Mouse (Mus musculus) thymus, adult 2 months (tissue): Measurements from ENCODE around the gene Zfp995.

ENCODE experiments used
- CTCF ChIP-seq: fragments of 200-500 bp; IDR thresholded peaks from 2 replicates; pipeline ENCODE4 v1.5.1; 2012; ENCODE audit warnings: mild to moderate bottlenecking, control low read depth, low read length, moderate library complexity, borderline replicate concordance; ENCODE audit not compliant: control insufficient read depth, poor library complexity, insufficient read depth; ENCODE audit errors: extremely low read depth
- POLR2A ChIP-seq: fragments of 200-500 bp; IDR thresholded peaks from 2 replicates; pipeline ENCODE4 v1.6.1; 2012; ENCODE audit warnings: mild to moderate bottlenecking, low read length, control low read depth, moderate library complexity; ENCODE audit not compliant: control insufficient read depth, poor library complexity, insufficient read depth; ENCODE audit errors: extremely low read depth

- no peak for TF ChIP-seq CTCF
- TF ChIP-seq POLR2A: no peak
These were observed 687 bp downstream of the Zfp995 start for GRCm38 (mm10) chr17:21909039-21909438.
